Mouse (Mus musculus) inflammation-experienced regulatory T-cells (primary cell): ENCODE data around the gene Ugt1a8. TPM values are rescaled to one million over a fixed set of nuclear protein-coding genes. Genes with fewer than 3 reads are reported as not detected.

Experiments
- polyA plus RNA-seq, 2 experiments: library from polyadenylated mRNA; unstranded; fragments of 100-300 nt; shearing (Covaris generic); gene quantifications; one replicate each; pipeline ENCODE4 v1.2.1; 2017

The Ugt1a8 gene
- not detected for polyA plus RNA-seq

DNA sequence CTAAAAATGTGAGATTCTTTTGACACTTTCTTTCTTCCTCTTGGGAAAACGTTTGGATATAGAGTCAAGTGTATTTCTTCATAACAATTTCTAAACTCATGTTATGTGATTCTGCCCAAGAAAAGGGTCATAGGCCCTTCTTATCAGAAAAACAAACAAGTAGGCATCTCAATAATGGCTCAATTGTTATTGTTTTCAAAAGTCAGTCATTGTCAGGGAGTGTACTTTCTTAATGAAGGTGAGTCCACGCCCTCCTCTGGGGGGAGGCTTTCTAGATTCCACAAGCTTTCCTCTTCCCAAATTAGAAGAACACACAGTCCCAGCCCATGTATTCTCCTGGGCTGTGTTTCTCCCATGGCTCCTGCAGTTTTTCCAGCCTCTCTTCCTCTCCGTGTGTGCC is at the start of gene Ugt1a8:
Gene Ugt1a8 (plus strand): TSS at position 301 of the 400 bp plus-strand sequence.

DNA sequence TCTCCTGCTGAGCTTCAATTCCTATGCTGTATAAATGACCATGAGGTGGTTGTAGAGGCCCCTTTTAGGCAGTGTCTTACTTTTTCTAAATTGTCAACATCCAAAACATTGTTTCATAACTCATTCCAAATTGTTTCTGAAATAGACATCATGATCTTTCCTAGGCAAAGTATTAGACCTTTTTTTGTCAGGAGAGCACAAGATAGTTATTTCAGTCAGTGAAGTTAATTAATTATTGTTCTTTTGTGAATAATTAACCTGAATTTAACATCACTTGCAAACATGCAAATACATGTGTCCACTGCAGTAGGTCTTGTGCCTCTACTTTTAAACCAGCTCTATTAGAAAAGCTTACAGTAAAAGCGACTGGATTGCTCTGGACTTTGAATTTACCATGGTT is 32.5 kb upstream of the Ugt1a8 start, which contains the start of gene Ugt1a10:
Gene Ugt1a10 (plus strand): TSS at position 301 of the 400 bp plus-strand sequence.

DNA sequence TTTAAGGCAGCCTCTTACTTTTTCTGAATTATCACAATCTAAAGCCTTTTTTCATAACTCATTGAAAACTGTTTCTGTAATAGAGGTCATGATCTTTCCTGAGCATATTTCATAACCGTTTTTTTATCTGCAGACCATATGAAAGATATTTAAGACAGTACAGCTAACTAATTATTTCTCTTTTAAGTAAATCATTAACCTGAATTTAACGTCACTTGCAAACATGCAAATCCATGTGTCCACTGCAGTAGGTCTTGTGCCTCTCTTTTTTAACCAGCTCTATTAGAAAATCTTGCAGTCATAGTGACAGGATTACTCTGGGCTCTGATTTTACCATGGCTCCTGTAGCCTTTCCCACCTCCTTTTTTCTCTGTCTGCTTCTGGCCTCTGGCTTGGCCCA is 17.1 kb upstream of the Ugt1a8 start, which contains the start of gene Ugt1a9:
Gene Ugt1a9 (plus strand): TSS at position 306 of the 400 bp plus-strand sequence.

DNA sequence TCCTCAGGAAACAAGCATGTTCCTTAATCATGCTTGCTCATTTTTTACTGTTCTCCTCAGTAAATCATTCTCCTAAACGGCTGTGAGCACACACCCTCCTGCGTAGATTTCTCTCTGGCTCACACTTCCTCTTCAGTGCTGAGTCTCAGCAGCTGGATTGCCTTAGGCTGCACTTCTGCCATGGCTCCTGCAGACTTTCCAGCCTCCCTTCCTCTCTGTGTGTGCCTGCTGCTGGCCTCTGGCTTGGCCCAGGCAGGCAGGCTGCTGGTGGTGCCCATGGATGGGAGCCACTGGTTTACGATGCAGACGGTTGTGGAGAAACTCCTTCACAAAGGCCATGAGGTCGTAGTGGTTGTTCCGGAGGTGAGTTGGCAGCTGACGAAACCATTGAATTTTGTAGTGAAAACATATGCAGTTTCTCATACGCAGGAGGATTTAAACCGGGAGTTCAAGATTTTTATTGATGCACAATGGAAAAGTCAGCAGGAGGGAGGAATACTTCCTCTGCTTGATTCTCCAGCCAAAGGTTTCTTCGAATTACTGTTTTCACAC is 7.4 kb downstream of the Ugt1a8 start, which contains the start of gene Ugt1a7c:
Gene Ugt1a7c (plus strand): TSS at position 122 of the 552 bp plus-strand sequence.

DNA sequence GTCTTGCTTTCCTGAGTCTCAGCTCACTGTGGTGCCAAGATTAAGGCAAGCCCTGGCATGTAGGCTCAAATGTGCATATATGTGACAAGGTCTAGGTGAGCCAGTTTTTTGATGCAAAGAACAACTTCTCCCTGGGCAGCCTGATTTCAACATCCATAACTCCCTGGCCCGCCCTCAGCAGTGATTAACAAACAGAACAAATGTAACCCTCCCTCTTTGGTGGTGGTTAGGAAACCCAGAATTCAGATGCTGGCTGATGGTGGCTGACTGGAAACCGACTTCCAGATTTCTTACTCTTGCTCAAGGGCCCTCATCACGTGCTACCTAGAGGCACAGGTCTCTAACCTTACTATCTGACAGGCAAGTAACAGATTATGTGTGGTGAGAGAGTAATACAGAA is 15.4 kb downstream of the Ugt1a8 start, which contains the start of gene Ugt1a6b:
Gene Ugt1a6b (plus strand): TSS at position 234 of the 400 bp plus-strand sequence.

DNA sequence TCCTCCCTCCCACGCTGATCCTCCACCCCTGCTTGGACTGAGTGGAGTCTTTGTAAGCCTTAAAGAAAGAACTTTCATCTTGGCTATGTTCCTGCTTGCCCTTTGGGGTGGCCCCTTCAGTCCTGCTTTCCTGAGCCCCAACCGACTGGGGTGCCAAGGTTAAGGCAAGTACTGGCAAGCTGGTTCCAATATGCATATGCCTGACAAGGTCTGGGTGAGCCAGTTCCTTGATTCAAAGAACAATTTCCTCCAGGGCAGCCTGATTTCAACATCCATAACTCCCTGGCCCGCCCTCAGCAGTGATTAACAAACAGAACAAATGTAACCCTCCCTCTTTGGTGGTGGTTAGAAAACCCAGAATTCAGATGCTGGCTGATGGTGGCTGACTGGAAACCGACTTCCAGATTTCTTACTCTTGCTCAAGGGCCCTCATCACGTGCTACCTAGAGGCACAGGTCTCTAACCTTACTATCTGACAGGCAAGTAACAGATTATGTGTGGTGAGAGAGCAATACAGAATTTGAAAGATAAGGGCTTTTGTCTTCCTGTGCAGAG is 46.9 kb downstream of the Ugt1a8 start, which contains the start of gene Ugt1a6a:
Gene Ugt1a6a (plus strand): TSS at position 353 of the 555 bp plus-strand sequence.

DNA sequence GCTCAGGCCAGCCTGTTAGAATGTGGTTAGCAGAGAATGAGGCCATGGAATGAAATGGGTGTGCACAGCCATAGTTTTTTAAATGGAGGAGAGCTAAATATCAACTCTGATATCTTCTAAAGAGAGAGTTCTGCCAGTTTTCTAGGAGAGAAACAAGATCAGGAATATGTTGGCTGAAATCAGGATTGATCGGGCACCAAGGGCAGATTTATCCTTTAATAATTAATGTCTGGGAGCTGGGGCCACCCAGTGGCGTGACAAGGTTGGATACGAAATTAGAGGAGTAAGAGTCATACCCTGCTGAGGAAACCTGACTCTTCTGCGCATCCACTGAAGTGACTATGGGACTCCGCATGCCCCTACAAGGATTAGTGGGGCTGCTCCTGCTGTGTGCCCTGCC is 78.1 kb downstream of the Ugt1a8 start, which contains the start of gene Ugt1a5:
Gene Ugt1a5 (plus strand): TSS at position 302 of the 400 bp plus-strand sequence.

DNA sequence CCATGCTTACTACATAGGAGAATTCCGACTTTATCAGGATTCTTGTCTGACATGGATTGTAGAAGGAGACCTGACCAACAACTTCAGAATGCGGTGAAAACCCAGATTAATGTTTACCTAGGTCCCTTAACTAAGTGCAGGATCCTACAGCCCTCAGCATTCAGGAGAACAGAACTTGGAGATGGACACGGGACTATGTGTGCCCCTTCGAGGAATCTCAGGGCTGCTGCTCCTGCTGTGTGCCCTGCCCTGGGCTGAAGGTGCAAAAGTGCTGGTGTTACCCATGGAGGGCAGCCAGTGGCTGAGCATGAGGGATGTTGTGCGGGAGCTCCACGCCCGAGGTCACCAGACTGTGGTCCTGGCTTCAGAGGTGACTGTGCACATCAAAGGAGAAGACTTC is 112.8 kb downstream of the Ugt1a8 start, which contains the start of gene Ugt1a2:
Gene Ugt1a2 (plus strand): TSS at position 146 of the 400 bp plus-strand sequence.

DNA sequence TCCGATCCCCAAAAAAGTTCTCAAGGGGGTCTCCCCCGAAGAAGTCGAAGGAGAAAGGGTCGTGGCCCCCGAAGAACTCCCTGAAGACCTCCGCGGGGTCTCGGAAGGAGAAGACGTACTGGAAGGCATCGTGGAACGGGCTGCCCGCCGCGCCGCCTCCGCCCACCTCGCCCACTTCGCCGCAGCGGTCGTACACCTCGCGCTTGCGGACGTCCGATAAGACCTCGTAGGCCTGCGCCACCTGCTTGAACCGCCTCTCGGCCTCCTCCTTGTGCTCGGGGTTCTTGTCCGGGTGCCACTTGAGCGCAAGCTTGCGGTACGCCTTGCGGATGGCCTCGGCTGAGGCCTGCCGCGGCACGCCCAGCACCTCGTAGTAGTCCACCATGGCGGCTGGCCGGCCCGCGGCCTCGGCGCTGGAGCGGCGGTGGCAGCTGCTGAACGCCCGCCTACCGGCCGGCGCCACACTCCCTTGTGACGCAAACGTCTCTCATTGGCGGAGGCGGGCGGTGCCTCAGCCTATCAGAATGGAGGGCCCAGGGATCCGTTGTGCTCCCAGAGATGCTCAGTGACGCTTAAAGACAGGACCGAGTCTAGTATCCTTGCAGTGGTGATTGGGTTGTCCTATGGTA is 117.8 kb downstream of the Ugt1a8 start, which contains the start of gene Dnajb3:
Gene Dnajb3 (minus strand): TSS at position 489 of the 629 bp plus-strand sequence.

DNA sequence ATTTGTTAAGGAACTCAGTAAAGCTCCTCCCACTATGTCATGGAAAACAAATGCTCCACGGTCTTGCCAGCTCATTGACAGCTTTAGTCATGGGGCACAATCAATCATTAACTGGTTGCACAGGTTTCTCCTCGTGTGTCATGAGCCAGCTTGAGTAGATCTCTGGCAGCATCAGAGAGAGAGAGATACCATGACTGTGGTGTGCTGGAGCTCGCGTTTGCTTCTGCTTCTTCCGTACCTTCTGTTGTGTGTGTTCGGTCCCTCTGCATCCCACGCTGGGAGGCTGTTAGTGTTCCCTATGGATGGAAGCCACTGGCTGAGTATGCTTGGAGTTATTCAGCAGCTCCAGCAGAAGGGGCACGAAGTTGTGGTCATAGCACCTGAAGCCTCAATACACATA is 124.2 kb downstream of the Ugt1a8 start, which contains the start of gene Ugt1a1:
Gene Ugt1a1 (plus strand): TSS at position 148 of the 400 bp plus-strand sequence.

DNA sequence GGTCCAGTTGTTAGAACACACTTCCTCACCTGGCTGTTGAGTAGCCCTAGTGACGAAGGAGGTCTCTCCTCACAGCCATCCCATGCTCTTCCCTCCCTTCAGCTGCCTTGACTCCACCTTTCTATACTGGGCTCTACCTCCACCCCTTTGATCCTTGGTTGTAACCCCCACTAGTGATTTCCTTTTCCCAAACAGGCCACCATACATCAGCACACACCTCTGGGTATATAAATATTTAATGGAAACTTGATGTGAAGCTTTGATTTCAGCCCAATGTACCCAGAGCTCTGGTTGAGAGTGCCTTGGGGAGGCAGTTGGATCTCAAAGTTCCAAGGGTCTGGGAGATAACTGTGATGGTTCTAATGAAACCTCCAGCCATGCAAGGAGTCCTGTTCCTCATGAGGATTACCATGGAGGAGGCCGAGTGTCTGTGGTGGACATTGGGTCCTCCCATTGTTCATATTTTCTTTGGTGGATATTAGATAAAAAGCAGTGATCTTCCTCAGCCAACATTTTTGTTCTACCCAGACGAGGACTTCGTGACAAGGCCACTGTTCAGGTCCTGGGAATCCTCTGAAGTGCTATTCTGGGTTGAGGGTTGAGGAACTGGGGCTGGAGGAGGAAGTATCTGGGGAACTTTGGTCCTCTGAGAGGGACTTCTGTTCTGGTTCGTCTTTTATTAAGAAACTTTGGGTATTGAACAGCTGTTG is 139.2 kb downstream of the Ugt1a8 start, which contains the start of gene Mroh2a:
Gene Mroh2a (plus strand): TSS at position 317 of the 710 bp plus-strand sequence.

Other genes starting within 250 kb of the Ugt1a8 start
- gene Dgkd, start 234.5 kb upstream of the Ugt1a8 start, polyA plus RNA-seq = 100 to 1,000 TPM in 1 of 2 experiments, 10 to 100 TPM in 1; 83.3 to 102 TPM
- 10 to 100 TPM; 17.5 to 18.8 TPM for gene Usp40, start 79.3 kb upstream of the Ugt1a8 start, polyA plus RNA-seq
- not detected for gene Ugt1a10, start 32.4 kb upstream of the Ugt1a8 start, polyA plus RNA-seq
- under 1 TPM; 0.38 to 0.81 TPM for gene Ugt1a9, start 17.0 kb upstream of the Ugt1a8 start, polyA plus RNA-seq
- gene Ugt1a7c, start 7.2 kb downstream of the Ugt1a8 start, polyA plus RNA-seq = under 1 TPM; 0.31 to 0.49 TPM
- gene Ugt1a6b, start 15.4 kb downstream of the Ugt1a8 start, polyA plus RNA-seq = not detected
- gene Ugt1a6a, start 47.0 kb downstream of the Ugt1a8 start, polyA plus RNA-seq = 1 to 10 TPM in 1 of 2 experiments, under 1 TPM in 1; 0.72 to 1.7 TPM
- 1 to 10 TPM in 1 of 2 experiments, not detected in 1; 1.4 TPM for gene Ugt1a5, start 78.2 kb downstream of the Ugt1a8 start, polyA plus RNA-seq
- under 1 TPM; 0.31 to 0.42 TPM for gene Ugt1a2, start 112.8 kb downstream of the Ugt1a8 start, polyA plus RNA-seq
- gene Dnajb3, start 118.0 kb downstream of the Ugt1a8 start, polyA plus RNA-seq = under 1 TPM; 0.25 to 0.72 TPM
- under 1 TPM; 0.11 to 0.93 TPM for gene Ugt1a1, start 124.1 kb downstream of the Ugt1a8 start, polyA plus RNA-seq
- 1 to 10 TPM in 1 of 2 experiments, under 1 TPM in 1; 0.98 to 6.6 TPM for gene Mroh2a, start 139.2 kb downstream of the Ugt1a8 start, polyA plus RNA-seq
- gene Hjurp, start 189.8 kb downstream of the Ugt1a8 start, polyA plus RNA-seq = 100 to 1,000 TPM in 1 of 2 experiments, 10 to 100 TPM in 1; 79.0 to 117 TPM
- gene Trpm8, start 189.8 kb downstream of the Ugt1a8 start, polyA plus RNA-seq = under 1 TPM; 0.23 to 0.70 TPM